Mouse (Mus musculus) bone marrow macrophage, adult 2 months (primary cell): ENCODE data around the gene Atg4c.

Experiments
- CTCF ChIP-seq: IDR thresholded peaks from 2 replicates; pipeline ENCODE4 v1.5.1; 2012; ENCODE audit warnings: low read depth, mild to moderate bottlenecking, low read length, moderate library complexity
- POLR2A ChIP-seq: IDR thresholded peaks from 2 replicates; pipeline ENCODE4 v1.6.1; 2012; ENCODE audit warnings: mild to moderate bottlenecking, low read depth, low read length, borderline replicate concordance

- no peak for TF ChIP-seq CTCF
- TF ChIP-seq POLR2A, result no peak
Observed at GRCm38 (mm10) chr4:99168869-99169268, 24.9 kb upstream of the Atg4c start.
